Mouse (Mus musculus): ENCODE data around the gene Dpagt1.

GRCm38 (mm10) chr9:44364480-44364879 lies 38.7 kb downstream of the Dpagt1 start:
- no peak for TF ChIP-seq POLR2A (IDR thresholded peaks at IDR 0.05; ENCODE audit: control insufficient read depth, extremely low read depth, insufficient read depth, low read length, poor library complexity)
- TF ChIP-seq CTCF (IDR thresholded peaks at IDR 0.05; ENCODE audit: borderline replicate concordance, control insufficient read depth, extremely low read depth, insufficient read depth, low read length, poor library complexity): no peak
